Mouse (Mus musculus) myocyte (in vitro differentiated cells): ENCODE measurements around the gene Pde3b. TPM values are rescaled to one million over a fixed set of nuclear protein-coding genes. Genes with fewer than 3 reads are reported as not detected.

Experiments used
- H3K27me3 ChIP-seq: one replicate; pipeline ENCODE4 v1.6.1; 2011; ENCODE audit not compliant: control insufficient read depth, insufficient read depth, insufficient read length
- H3K36me3 ChIP-seq: one replicate; pipeline ENCODE4 v1.6.1; 2011; ENCODE audit not compliant: control insufficient read depth, insufficient read depth
- H3K4me2 ChIP-seq: one replicate; pipeline ENCODE4 v1.6.1; 2011; ENCODE audit warnings: low read depth, control low read depth
- H3K4me3 ChIP-seq: one replicate; pipeline ENCODE4 v1.5.1; 2011; ENCODE audit warnings: mild to moderate bottlenecking, control low read depth, moderate library complexity
- H3K79me2 ChIP-seq: one replicate; pipeline ENCODE4 v1.6.1; 2011; ENCODE audit not compliant: control insufficient read depth, insufficient read depth
- H3ac ChIP-seq: one replicate; pipeline ENCODE4 v1.6.1; 2011; ENCODE audit not compliant: control insufficient read depth, insufficient read length
- CEBPB ChIP-seq: IDR thresholded peaks from 2 replicates; pipeline ENCODE4 v1.6.1; 2011; ENCODE audit warnings: mild to moderate bottlenecking, moderate library complexity; ENCODE audit not compliant: poor library complexity, insufficient read depth, severe bottlenecking
- E2F4 ChIP-seq: IDR thresholded peaks from one replicate; pipeline ENCODE4 v1.6.1; 2011; ENCODE audit warnings: mild to moderate bottlenecking, control low read depth, moderate library complexity; ENCODE audit not compliant: insufficient read depth
- MAX ChIP-seq: IDR thresholded peaks from one replicate; pipeline ENCODE4 v1.6.1; 2011; ENCODE audit warnings: low read depth, mild to moderate bottlenecking, control low read depth
- MYOD1 ChIP-seq, 3 experiments: IDR thresholded peaks; one replicate each; pipeline ENCODE4 v1.6.1; 2011; ENCODE audit warnings: control low read depth in 2 of 3, low read depth in 2 of 3, mild to moderate bottlenecking in 2 of 3, moderate library complexity in 1 of 3; ENCODE audit not compliant: insufficient read length in 2 of 3, control insufficient read depth in 1 of 3
- MYOG ChIP-seq, 3 experiments: IDR thresholded peaks; one replicate each; pipeline ENCODE4 v1.6.1; 2011; ENCODE audit warnings: control low read depth in 2 of 3, low read depth in 2 of 3, mild to moderate bottlenecking in 2 of 3; ENCODE audit not compliant: insufficient read length in 2 of 3, control insufficient read depth in 1 of 3, insufficient read depth in 1 of 3
- POLR2A ChIP-seq: IDR thresholded peaks from one replicate; pipeline ENCODE4 v1.6.1; 2011; ENCODE audit warnings: low read depth, mild to moderate bottlenecking, control low read depth, moderate library complexity; ENCODE audit not compliant: insufficient read length
- POLR2AphosphoS2 ChIP-seq: IDR thresholded peaks from one replicate; pipeline ENCODE4 v1.6.1; 2011; ENCODE audit warnings: low read depth, control low read depth; ENCODE audit not compliant: insufficient read length
- REST ChIP-seq: IDR thresholded peaks from one replicate; pipeline ENCODE4 v1.6.1; 2011; ENCODE audit warnings: mild to moderate bottlenecking, control low read depth, moderate library complexity; ENCODE audit not compliant: insufficient read depth, insufficient read length
- SRF ChIP-seq: IDR thresholded peaks from one replicate; pipeline ENCODE4 v1.6.1; 2011; ENCODE audit warnings: low read depth; ENCODE audit not compliant: control insufficient read depth, insufficient read length
- TCF12 ChIP-seq: IDR thresholded peaks from one replicate; pipeline ENCODE4 v1.6.1; 2011; ENCODE audit warnings: mild to moderate bottlenecking, control low read depth; ENCODE audit not compliant: poor library complexity, insufficient read depth, severe bottlenecking
- TCF3 ChIP-seq: IDR thresholded peaks from one replicate; pipeline ENCODE4 v1.6.1; 2011; ENCODE audit warnings: low read depth, control low read depth; ENCODE audit not compliant: insufficient read length
- USF1 ChIP-seq: IDR thresholded peaks from one replicate; pipeline ENCODE4 v1.6.1; 2011; ENCODE audit warnings: low read depth, mild to moderate bottlenecking, control low read depth, moderate library complexity
- polyA plus RNA-seq: library from polyadenylated mRNA; unstranded; fragments of >200 nt; fragmentation: generic; extraction: Trizol; gene quantifications from one replicate; pipeline ENCODE4 v1.2.1, GENCODE M21; 2012; ENCODE audit warnings: missing spikeins

Pde3b gene
- polyA plus RNA-seq, 1 experiment = 3.3 TPM

DNA sequence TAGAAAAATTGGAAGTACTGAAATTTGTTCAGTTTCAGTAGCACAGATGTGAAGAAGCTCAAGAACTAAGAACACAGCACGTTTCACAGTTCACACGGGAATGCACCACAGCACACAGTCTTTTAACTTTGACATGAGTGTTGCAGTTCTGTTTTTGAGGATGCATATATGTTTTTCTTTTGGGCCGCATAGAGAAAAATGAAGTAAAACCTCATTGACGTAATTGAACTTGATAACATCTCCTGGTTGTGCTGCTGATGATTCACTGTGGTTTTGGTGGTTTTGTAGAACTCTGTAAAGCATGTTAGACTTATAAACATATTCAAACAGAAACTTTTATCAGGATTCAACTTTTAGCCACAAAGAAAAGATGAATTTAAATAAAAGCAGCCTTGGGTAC is 64.7 kb downstream of the Pde3b start:
- Histone ChIP-seq H3K4me3 (no peak overlapping the region), H3K27me3 (no peaks in the 10 kb centered on the region), H3K36me3 (no peaks in the 10 kb centered on the region), H3K4me2 (peak overlapping the region; percentile 68), H3K79me2 (peaks cover 3% of the 10 kb centered on the region), H3ac (no peak overlapping the region)
- TF ChIP-seq SRF = no peak
- TF ChIP-seq TCF12 = no peak
- no peak for TF ChIP-seq MYOD1 (IDR thresholded peaks at IDR 0.05; ENCODE audit: control insufficient read depth in 1 of 3, insufficient read length in 2 of 3, low read depth in 2 of 3)
- TF ChIP-seq TCF3 = no peak
- TF ChIP-seq E2F4 = no peak
- TF ChIP-seq USF1 = no peak
- TF ChIP-seq CEBPB = 0 out of 2 replicates have a peak, but pooled peaks have one; percentile 2

DNA sequence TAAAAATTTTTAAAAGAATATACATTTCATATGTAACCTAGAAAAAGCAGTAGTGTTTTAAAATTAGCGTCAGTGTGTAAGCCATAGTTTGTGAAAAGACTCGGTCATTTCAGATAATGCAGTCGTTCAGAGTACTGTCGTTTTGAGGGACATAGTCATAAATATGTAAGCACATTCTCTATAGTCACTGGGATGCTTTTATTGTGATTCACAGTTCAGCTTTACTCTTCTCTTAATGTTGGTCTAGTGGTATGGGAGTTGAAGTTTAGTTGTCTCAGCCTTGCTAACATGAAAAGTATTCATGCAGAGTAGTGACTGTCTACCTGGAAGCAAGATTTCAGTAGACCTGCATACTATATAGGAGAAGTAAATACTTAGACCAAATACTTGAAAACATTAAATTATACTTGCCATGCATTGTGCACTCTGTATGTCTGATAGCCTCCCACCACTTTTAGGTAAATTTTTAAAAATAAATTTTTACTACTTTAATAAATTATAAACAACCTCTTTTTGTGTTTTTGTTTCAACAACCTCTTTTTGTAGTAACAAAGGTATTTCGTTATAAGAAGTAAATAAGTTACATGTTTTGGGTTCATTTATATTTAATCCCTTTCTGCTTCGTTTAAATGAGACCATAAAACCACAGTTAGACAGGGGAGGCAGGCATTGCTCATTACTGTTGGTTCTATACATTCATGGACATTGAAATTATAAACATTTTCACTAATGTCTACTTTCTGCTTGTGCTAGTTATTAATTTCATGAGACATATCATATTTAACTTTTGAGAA is 65.3 kb downstream of the Pde3b start:
- Histone ChIP-seq H3K79me2 (peaks cover 3% of the 10 kb centered on the region), H3K36me3 (no peaks in the 10 kb centered on the region), H3ac (no peak overlapping the region), H3K4me2 (peak overlapping the region; percentile 68), H3K4me3 (peak overlapping the region; percentile 1), H3K27me3 (no peaks in the 10 kb centered on the region)
- TF ChIP-seq TCF12 = no peak
- no peak for TF ChIP-seq POLR2AphosphoS2
- TF ChIP-seq MAX = no peak
- no peak for TF ChIP-seq CEBPB
- TF ChIP-seq POLR2A = no peak
- no peak for TF ChIP-seq SRF
- no peak for TF ChIP-seq MYOG (IDR thresholded peaks at IDR 0.05; ENCODE audit: control insufficient read depth in 1 of 3, insufficient read depth in 1 of 3, insufficient read length in 2 of 3, low read depth in 2 of 3)
- no peak for TF ChIP-seq TCF3
- no peak for TF ChIP-seq MYOD1 (IDR thresholded peaks at IDR 0.05; ENCODE audit: control insufficient read depth in 1 of 3, insufficient read length in 2 of 3, low read depth in 2 of 3)
- no peak for TF ChIP-seq E2F4
- no peak for TF ChIP-seq USF1
- TF ChIP-seq REST = no peak

DNA sequence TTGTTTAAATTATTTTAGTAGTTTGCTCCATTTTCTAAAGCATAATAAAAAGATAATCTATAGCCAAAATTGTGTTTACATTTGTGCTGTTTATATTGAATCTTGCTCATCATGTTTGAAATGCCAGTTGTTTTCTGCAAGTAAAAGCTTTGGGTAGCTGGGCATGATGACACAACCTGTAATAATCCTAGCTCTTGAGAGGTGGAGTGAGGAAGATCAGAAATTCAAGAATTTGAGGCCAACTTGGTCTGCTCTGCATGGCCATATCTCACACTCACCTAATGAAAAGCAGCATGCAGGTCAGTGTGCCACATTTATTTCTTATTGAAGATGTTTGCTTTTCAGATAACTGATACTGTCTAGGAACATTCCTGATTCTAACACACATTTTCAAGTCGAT is 65.9 kb downstream of the Pde3b start:
- H3K79me2 ChIP-seq = peaks cover 3% of the 10 kb centered on the region
- H3K4me3 ChIP-seq = peak overlapping the region; percentile 1
- no peaks in the 10 kb centered on the region for H3K36me3 ChIP-seq
- H3K27me3 ChIP-seq = no peaks in the 10 kb centered on the region
- H3K4me2 ChIP-seq = peak overlapping the region; percentile 68
- H3ac ChIP-seq = no peak overlapping the region
- TF ChIP-seq TCF12 (no peak), CEBPB (peak; percentile 92)

DNA sequence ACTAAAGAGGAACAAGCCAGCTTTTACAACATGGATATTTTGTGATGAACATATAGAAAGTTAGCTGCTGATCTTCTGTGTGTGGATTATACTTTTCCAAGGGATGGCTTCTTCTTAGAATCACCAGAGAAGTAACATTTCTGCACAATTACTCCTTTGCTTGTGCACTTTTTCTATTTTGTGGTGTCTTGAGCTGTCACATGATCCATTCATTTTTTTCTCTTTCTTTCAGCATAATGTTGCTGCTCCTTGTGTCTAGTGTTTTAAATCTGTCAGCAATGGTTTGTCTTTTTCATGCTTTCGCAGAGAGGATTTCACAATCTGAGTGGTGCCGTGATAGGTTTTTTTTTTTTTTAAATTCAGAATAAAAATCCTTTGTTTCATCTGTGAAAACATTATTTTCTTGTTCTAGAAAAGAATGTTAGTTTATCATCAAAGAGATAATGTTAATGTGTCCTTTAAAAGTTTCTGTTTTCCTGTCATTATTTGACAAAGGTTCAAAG is 66.4 kb downstream of the Pde3b start:
- no peak overlapping the region for H3ac ChIP-seq
- no peaks in the 10 kb centered on the region for H3K36me3 ChIP-seq
- peak overlapping the region; percentile 1 for H3K4me3 ChIP-seq
- peak overlapping the region; percentile 68 for H3K4me2 ChIP-seq
- H3K79me2 ChIP-seq = peaks cover 3% of the 10 kb centered on the region
- no peaks in the 10 kb centered on the region for H3K27me3 ChIP-seq
- TF ChIP-seq SRF (no peak), USF1 (peak; percentile 75)

DNA sequence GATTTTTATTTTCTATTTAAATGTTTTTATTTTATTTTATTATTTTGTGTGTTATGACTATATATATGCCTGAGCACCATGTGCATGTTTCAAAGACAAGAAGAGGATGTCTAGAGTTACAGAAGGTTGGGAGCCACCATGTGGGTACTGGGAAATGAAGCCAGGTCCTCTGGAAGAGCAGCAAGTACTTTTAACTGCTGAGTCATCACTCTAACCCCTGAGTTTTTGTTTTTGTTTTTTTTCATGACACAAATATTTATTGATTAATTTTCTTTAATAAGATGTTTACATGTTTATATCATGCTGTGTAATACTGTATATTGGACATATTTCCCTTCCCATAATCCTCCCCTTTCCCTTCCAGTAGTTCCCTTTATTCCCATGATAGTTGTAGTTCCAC is 77.5 kb downstream of the Pde3b start:
- H3K4me2 ChIP-seq = no peak overlapping the region
- H3K79me2 ChIP-seq = no peaks in the 10 kb centered on the region
- H3K36me3 ChIP-seq = no peaks in the 10 kb centered on the region
- no peaks in the 10 kb centered on the region for H3K27me3 ChIP-seq
- no peak overlapping the region for H3K4me3 ChIP-seq
- TF ChIP-seq POLR2A = no peak
- TF ChIP-seq E2F4 = no peak
- no peak for TF ChIP-seq MYOG (IDR thresholded peaks at IDR 0.05; ENCODE audit: control insufficient read depth in 1 of 3, insufficient read depth in 1 of 3, insufficient read length in 2 of 3, low read depth in 2 of 3)
- no peak for TF ChIP-seq REST
- TF ChIP-seq TCF3 = no peak
- TF ChIP-seq CEBPB = no peak
- no peak for TF ChIP-seq MAX
- TF ChIP-seq MYOD1 (IDR thresholded peaks at IDR 0.05; ENCODE audit: control insufficient read depth in 1 of 3, insufficient read length in 2 of 3, low read depth in 2 of 3) = no peak
- TF ChIP-seq USF1 = no peak
- TF ChIP-seq SRF = no peak
- no peak for TF ChIP-seq POLR2AphosphoS2
- no peak for TF ChIP-seq TCF12
- H3ac ChIP-seq = no peak overlapping the region
